Mouse (Mus musculus) gastrocnemius, postnatal 10 days (tissue): ENCODE measurements at regions not wholly inside any gene's neighbourhood (a gene's known extent, or its start where the extent isn't known, plus 50 kb on each side); places are given as distances from the start of the nearest gene placed in this dataset.

Source experiments
- DNase-seq: peaks from one replicate; pipeline ENCODE4 v3.0.0; 2021; ENCODE audit warnings: mixed read lengths

DNA sequence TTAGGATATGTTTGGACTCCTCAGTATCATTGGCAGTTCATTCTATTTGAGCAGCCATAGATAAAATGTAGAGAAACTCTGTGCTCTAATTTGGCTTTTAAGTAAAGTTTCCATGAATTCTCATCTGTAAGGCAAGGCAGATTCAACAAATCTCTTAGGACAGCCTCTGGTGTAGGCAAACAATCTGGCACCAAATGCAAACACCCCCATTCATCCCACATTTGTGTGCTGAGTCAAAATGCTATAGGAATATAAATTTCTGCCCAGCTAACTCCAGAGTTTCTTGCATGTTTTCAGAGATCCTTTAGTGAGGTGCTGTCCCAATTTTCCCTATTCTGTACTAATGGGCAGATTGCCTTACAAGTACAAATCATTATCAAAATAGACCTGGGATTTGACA, 695.7 kb upstream of the Kif18a start:
- no peak for DNase-seq

DNA sequence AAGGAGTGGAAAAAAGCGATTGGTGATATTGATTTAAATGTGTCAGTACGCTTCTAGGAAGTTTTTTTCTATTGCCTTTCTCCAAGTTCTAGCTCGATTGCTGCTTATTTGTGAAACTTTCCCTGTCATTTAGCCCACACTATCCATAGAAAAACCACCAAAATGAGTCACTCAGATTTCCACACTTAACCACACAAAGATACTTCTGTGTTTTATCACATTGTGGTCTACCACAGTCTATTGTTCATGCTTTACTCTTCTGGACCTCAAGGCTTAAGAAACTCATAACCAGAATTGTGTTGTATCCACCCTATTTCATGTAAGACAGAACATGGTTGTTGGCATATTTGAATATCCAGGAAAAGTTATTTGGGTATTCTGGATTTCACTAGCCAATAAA, 687.0 kb upstream of the Kif18a start:
- DNase-seq = no peak

DNA sequence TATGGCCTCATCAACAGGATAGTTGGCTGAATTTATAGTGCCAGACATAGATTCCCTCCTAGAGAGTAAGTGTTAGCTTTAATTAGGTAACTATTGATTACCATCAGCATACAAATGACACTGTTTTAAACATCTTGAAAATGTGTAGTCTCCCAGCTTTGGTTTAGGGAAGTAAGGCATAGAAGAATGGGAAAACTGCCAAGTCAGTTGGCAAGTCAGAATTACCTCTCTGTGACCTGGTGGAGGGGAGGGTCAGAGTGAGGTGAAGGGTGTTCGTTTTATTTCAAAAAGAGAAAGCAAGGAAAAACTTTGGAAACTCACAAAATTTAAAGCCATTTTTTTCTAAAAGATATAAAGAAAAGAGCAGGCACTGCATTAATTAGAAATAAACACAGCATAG, 680.2 kb upstream of the Kif18a start:
- DNase-seq = no peak

DNA sequence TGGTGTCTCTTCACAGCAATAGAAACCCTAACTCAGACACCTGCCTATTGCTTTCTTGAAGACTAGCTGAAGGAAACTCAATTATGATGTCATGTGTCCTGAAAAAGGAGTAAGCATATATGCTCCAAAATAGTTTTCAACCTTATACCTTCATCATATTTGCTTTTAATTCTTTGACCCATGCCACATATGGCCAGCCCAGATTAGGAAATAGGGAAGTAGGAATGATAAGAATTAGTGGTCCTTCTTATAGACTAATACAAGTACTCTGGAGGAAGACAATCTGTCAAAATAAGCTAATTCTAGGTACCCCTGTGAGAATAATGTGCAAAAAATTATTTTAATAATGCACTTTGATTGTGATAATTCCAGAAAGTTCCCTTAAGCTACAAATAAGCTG, 661.0 kb upstream of the Kif18a start:
- DNase-seq = no peak

DNA sequence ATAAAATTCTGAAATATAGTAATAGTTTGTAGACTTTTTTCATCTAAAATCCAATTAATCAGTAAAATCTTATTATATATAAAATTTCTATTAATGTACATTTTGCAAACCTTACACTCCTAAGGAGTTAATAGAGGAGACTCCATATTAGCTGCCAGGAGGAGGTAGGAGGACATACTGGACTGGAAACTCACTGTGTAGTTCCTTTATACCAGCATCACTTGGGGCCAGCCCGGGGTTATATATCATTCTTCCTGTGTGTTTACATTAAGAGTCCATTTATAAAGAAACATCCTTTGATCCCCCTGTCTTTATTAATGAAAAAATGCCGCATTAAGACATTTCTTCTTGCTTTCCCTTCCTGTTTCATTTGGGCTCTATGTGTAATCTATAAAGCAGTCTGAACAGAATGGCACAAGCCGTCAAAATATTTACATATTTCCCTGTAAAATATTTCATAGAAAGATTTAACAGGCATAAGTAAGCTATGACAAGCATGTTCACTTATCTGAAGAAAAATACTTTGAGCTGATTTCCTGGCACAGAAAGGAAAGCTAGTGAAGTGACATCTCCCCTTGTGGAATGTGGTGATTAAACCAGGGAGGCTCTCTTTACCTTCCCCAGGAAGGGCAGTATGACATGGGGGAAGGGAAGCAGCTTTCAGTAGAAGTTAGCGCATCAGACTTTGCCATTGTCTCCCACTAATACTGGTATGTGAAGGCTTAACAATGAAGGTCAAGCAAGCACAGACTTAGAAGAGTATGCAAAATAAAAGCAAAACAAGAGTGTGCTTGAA, 658.0 kb upstream of the Kif18a start:
- no peak for DNase-seq

DNA sequence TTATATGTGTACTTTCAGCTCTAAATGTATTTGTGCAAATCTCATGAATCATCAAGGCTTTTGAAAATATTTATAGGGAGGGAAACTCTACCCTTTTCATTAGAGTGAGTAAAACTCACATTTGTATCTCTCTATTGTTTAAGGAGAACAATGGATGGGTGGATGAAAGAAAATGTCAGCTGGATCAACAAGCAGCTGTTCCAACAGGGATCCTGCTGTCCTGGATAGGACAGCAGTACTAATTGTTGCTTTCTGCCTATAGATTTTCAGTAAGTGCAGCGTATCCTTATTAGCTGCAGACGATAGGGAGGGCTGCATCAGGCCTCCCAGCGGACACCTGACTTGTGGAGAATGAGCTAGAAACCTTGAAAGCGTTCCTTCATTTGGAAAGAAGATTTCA, 644.9 kb upstream of the Kif18a start:
- no peak for DNase-seq

DNA sequence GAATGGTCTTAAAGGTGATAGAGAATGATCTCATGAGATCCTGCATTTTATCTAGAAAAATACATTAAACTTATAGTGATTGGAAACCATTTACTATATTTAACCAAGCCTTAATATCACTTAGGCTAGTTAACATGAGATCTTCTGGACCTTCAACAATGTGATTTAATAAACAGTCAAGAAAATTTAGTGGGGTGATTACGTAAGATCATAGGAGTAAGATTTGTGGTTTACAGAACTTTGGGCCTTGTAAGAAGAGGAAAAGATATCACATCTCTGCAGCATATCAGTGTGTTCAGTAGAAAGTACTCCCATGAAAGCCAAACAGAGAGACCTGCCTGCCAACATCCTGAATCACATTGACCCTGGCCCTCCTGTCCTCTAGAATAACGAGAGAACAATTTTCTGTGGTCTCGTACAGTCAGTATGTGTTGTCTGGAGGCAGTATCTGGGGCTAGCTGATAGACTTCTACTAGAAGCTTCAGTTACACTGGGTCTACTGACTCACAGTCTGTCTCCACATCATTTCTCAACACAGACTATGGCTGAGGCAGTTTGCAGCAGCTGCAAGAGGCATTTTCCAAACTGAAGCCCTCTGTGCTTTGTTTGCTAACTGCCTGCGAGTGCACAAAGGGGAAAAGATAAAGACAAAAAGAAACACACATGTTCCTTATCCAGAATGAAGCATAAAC, 619.7 kb upstream of the Kif18a start:
- DNase-seq = no peak

DNA sequence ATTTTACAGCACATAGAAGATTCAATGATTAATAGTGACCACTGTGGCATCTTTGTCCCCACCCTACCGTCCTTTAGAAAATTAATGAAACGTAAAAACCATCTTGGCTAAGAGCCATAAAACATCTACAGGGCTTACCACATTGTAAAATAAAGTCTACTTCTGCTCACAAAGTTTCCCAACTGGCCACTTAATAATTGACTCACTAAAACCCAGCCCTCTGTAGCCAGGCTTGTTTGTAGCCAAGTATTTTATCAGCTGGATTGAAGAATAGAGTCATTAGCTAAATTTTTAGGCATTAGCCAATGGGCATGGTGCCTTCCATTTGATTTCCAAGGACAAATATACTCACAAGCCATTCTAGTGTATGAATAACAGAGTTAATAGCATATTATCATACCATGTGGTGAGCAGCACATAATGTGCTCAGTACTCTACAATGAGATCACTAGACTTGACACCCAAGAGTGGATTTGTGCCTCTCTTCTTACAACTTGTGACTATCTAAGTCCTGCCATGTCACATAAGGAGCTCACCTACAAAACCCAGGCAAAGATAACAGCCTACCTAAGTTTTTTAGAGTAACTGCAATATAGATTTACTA, 602.7 kb upstream of the Kif18a start:
- no peak for DNase-seq

DNA sequence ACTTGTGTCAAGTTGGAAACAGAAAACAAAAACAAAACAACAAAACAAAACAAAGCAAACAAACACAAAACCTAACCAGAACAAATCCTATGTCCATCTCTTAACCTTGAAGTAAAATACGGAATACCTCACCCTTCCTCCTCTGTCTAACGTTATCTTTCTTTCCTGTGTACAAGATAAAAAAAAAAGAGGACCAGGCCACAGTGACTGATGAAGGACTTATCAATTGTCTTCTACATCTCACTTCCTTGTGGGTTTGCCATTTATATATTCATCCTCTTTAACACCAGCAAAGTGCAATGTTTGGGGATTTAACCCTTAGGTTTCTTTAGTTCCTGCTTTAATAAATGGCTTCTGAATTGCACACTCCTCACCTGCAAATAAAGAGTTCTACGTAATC, 599.0 kb upstream of the Kif18a start:
- DNase-seq = no peak

DNA sequence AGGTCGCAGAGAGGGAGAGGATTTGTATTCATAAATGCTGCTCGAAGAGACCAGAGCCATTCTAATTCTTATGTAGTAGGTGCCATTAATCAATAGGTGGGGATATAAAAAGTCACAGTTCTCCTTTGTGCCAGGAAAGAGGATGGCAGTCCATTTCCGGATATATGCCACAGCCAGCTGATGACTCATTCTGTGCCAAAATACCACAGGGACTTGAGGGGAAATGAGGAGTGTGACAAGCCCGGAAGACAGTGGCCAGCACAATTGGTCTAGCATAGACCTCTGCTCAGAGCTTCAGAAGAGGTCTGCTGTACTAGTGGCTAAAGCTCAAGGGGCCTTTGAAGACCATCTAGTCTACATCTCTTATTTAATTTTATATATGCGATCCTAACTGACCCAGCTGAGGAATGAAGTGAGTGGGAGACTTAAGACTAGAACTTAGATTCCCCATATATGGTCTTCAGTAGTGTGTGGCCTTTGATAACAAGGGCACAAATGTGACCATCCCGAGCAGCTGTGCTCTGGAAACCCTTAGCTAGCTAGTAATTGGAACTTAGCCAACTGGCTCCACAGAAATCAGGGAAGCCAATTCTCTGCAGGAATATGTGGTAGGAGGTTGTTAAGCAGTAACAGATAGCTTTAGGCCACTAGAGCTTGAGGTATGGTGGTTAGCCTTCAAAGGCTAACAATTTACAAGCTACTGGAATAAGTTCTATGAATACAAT, 594.4 kb upstream of the Kif18a start:
- no peak for DNase-seq

DNA sequence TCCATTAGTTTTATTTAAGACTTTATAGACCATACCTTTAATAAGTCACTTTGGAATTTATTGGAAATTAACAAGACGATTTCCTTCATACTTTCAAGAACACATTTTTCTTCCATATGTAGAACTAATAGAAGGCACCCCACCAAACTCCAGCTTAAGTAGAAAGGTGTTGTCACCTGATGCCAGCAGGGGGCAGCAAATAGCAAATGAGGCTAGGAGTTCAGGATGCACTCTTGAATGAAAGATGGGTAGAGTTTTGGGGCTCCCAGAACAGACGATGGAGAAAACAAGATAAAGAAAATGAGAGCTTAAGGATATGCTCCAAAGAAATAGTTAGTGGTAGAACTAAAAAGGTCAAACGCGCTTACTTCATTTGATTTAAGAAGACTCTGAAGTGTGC, 590.4 kb upstream of the Kif18a start:
- peak; percentile 45 for DNase-seq

DNA sequence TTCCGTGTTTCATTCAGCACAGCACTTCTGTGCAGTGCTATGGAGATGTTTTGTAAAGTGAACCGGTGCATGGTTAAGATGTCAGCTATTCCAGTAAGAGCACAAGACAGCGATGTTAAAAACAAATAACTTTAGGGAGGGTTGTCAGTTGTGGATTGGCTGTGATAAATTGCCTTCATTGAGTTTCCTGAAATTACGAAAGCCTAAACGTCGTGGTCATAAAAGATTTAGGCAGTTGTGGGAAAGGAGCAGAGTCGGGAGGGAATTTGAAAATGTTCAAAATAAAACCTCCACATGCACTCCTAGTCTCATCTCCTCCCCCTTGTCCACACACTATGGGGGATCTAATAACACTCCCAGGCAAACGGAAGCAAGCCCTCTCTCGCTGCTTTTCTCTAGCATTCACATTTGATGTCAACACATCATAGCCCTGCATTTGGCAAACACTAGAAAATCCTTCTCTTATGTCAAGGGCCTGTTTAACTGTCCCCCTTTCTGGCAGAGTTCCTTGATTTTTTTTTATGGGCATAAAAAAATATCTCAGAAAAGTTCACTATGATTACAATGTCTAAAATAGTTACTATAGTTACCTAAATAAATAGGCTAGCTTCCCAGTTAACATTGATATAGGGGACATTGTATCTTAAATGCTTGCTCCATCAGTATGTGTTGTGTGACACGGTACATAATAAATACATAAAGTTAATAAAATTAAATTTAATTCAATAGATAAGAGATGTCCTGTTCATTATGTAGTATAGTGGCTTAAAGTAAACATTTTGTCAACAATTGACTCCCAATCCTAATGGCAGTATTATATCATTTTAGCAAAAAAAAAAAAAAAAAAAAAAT, 589.2 kb upstream of the Kif18a start:
- DNase-seq = no peak

DNA sequence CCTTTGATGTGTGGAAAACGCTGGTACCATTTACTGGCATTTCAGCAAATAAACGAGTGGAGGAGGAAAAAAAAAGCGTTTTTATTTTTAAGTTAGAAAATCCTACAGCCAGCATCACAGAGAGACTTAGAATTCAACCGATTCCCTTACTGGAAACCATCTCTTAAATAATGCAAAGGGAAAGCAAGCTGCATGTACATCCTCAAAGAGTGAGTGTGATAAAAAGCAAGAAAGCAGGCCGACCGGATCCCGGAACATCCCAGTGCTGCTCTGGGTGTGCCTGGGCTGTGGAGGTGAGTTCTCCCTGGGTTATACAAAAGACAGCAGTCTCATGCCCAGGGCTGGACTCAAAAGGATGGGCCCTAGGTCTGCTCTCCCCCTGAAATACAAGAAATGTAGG, 579.2 kb upstream of the Kif18a start:
- no peak for DNase-seq

DNA sequence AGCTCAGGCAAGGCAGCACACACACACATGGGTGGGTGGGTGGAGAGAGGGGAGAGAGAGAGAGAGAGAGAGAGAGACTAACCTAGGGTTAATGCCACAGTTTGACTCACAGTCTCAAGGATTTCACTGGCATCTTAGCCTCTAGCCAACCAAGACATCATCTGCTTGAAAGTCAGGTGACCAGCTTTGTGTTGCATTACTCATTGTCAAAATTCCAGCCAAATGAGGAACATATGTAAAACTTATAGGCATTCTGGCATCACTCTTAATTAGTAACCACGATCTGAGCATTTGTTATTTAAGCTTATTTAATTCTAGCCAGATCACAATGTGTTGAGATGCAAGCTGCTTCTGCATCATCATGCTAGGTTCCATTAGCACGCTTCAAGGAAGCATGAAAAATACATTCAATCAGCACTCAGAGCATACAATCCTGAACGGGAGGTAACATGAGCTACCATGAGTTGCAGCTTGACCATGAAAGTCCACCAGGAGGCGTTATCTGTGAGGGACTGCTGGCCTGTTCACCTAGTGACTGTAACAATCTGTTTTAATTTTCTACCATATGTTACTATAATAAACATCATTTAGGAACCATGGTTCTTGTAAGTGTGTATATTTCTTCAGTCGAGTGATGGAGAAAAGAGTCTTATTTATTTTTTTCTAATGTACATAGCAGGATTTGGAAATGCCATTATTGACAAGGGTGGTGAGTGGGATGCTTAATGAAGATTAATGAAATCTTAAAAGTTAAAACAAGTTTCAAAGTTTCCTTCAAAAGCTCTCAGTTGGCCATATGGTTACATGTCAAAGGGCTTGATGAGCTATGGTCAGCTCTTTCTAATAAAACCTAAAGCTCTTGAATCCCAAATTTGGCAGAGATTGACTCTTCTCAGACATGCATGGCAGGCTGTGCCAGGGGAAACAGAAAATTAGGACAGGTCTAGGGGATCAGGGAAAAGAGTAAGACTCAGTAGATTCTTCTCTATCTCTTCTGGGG, 572.4 kb upstream of the Kif18a start:
- no peak for DNase-seq

DNA sequence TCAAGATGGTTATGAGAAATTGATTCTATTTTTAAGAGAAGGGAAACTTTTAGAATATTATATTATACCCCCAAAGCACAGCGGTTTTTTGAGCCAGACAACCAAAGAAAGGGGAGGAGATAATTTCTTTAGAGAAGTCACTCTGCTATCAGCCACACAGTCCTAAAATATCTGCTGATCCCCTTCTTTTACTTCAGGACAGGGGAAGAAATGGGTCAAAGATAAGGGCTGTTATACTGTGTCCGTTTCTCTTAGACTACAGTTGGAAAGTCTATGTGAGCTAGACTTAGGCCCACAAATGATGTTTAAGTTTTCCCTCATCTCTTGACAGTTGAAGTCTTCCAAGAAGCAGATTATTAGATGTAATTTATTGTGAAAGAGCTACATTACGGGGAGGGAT, 538.5 kb upstream of the Kif18a start:
- DNase-seq = no peak

DNA sequence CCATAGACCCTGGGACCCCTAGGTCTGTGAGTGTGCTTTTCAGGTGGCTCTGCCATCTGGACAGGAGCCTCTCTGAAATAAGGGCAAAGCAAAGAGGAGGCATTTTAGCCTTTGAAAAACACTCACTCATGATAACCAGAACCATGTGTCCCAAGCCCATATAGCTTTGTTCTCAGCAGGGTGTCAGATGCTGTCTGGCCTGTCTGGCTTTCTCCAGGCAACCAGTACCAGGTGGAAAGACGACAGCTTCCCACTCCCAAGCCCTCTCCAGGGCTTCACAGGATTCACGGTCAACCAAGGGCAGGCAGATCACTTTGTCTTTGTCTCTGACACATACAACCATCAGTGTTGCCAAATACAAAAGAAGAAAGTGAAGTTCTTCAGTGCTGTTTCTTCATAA, 537.0 kb upstream of the Kif18a start:
- no peak for DNase-seq

DNA sequence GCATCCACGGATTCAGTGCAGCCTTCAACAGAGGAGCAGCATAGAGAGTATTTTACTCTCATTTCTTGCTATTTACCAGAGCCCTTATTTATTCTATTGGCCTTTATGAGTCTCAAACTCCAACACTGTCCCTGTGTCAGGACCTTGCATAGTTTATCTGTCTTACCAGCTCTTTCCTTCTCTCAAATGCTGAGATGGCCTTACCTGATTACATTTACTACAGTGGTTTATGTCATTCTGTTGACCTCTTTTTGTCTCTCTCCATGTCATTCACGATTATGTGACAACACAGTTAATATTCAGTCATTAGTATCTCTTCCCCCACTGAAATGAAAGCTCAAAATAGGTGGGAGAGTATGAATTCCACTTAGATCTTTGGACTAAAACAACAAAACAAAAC, 535.7 kb upstream of the Kif18a start:
- DNase-seq = no peak

DNA sequence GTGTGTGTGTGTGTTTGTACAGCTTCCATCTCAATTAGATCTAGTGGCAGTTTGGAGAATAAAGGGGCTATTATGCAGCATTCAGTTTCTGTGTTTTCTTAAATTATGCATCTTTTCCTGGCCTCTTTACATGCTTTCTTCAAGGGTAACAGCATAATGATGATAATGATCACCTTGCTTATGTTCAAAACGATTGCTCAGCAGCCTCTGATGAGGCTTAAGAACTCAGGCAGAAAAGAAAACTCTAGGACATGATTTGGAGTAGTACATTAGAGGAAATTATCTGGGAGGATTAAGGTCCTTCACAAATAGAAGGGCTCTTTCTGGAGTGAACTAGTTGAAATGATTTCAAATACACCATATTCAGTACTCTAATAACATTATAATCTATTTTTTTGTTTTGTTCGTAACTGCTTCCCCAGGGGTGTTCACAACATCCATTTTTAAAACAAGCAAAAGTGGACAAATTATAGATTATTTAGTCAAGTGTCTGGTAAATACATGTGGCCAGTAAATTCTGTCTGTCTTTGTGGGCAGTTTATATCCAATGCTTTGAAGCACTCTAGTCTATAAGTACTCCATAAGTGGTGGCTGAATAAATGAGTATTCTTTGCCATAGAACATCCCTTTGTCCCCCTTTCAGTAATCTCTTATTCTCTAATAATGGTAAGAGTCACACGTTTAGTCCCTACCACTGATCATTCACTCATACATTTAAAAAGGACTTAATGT, 526.9 kb upstream of the Kif18a start:
- DNase-seq = no peak

DNA sequence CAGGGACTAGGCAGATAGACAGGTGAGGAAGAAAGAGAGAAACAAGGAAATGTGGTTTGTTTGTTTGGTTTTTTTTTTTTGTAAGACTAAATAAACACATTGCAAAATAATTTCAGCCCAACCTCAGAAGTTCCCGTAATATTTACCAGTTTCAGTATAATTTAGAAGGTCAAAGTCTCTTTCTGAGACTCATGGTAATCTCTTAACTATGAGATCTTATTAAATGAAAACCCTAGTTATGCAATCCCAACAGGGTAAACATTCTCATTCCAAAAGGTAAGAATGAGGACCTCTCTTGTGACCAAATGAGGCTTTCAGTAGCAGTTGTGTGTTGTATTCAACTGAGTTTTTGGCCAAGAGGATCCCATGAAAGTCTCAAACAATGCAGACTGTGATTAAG, 524.7 kb upstream of the Kif18a start:
- DNase-seq = no peak

DNA sequence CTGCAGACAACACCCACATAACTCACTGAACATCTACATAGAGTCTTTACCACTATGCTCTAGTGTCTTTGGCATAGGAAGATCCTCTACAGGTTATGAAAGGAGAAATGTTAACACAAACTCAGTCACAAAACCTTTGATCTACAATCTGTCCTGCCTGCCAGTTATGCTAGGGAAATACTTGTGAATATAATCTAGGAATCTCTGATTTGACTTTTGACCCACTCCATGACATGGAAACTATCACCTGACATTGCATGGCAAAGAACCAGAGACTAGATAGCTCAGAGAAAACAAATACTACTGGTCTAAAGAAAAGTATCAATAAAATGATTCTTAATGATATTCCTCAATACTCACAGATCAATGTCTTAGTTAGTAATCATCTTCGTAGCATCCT, 524.3 kb upstream of the Kif18a start:
- DNase-seq = no peak
